ENCODE assay signal across 10 mouse cellular contexts in genomic region chr17:40793921-40794854, GRCm38 (mm10). TPM values are rescaled to one million over a fixed set of nuclear protein-coding genes. Genes with fewer than 3 reads are reported as not detected.
DNase-seq lines count a peak whose midpoint lies in the region; ATAC-seq and TF ChIP-seq lines count a peak whose summit lies in the region.
"Had no signal": no experiment of that assay in that cellular context is flagged by ENCODE, and none has a peak within 500 bp of the region (broad histone marks: within the 10 kb centered on the region; RNA-seq: fewer than 3 reads in every experiment).

No protein-coding gene starts in this region.

- H3K36me3 ChIP-seq in intestine, postnatal 0 days (ENCODE audit: control insufficient read depth, insufficient read depth): no peaks in the 10 kb centered on the region
- no peaks in the 10 kb centered on the region for H3K36me3 ChIP-seq in intestine, embryonic 16.5 days (ENCODE audit: control insufficient read depth, insufficient read depth, low read length)
- H3K36me3 ChIP-seq in liver, embryonic 15.5 days (replicated peaks): no peaks in the 10 kb centered on the region
- no peaks in the 10 kb centered on the region for H3K36me3 ChIP-seq in kidney, embryonic 14.5 days (ENCODE audit: control insufficient read depth, insufficient read depth, low read length)
- H3K36me3 ChIP-seq: neural tube, embryonic 13.5 days had no signal

- TF ChIP-seq CTCF in intestine, postnatal 0 days (IDR thresholded peaks at IDR 0.05; ENCODE audit: low read depth): peak; percentile 44

- H3K27me3 ChIP-seq in intestine, postnatal 0 days (replicated peaks; ENCODE audit: control insufficient read depth, insufficient read depth, low read length): no peaks in the 10 kb centered on the region
- H3K27me3 ChIP-seq in intestine, embryonic 16.5 days (replicated peaks; ENCODE audit: control insufficient read depth, insufficient read depth, low read length): no peaks in the 10 kb centered on the region
- no peaks in the 10 kb centered on the region for H3K27me3 ChIP-seq in liver, embryonic 15.5 days
- H3K27me3 ChIP-seq in kidney, embryonic 14.5 days (ENCODE audit: control insufficient read depth, insufficient read depth, low read length): no peaks in the 10 kb centered on the region
- H3K27me3 ChIP-seq: neural tube, embryonic 13.5 days had no signal

- H3K9ac ChIP-seq in intestine, postnatal 0 days (ENCODE audit: low read depth, low read length): no peak overlapping the region
- H3K9ac ChIP-seq in intestine, embryonic 16.5 days (ENCODE audit: low read depth, low read length): no peak overlapping the region
- no peak overlapping the region for H3K9ac ChIP-seq in liver, embryonic 15.5 days
- no peak overlapping the region for H3K9ac ChIP-seq in kidney, embryonic 14.5 days (ENCODE audit: low read depth, low read length)
- H3K9ac ChIP-seq: neural tube, embryonic 13.5 days had no signal

- no peaks in the 10 kb centered on the region for H3K9me3 ChIP-seq in intestine, postnatal 0 days (ENCODE audit: control insufficient read depth)
- H3K9me3 ChIP-seq in intestine, embryonic 16.5 days (ENCODE audit: control insufficient read depth, low read length): no peaks in the 10 kb centered on the region
- H3K9me3 ChIP-seq in liver, embryonic 15.5 days (replicated peaks): no peaks in the 10 kb centered on the region
- no peaks in the 10 kb centered on the region for H3K9me3 ChIP-seq in kidney, embryonic 14.5 days (ENCODE audit: control insufficient read depth, low read length)
- H3K9me3 ChIP-seq: neural tube, embryonic 13.5 days had no signal

- ATAC-seq in intestine, postnatal 0 days: no peak
- no peak for ATAC-seq in intestine, embryonic 16.5 days
- ATAC-seq in liver, embryonic 15.5 days (ENCODE audit: insufficient read depth): peak; percentile 92
- ATAC-seq in kidney, embryonic 14.5 days (ENCODE audit: low FRiP score, low TSS enrichment): no peak

- H3K4me3 ChIP-seq in intestine, postnatal 0 days (ENCODE audit: low read depth, low read length): no peak overlapping the region
- no peak overlapping the region for H3K4me3 ChIP-seq in intestine, embryonic 16.5 days (ENCODE audit: low read length)
- H3K4me3 ChIP-seq in liver, embryonic 15.5 days (replicated peaks): peak overlapping the region; percentile 26; the same call in 1 of the 2 replicates
- H3K4me3 ChIP-seq in kidney, embryonic 14.5 days (ENCODE audit: low read length): no peak overlapping the region
- H3K4me3 ChIP-seq: neural tube, embryonic 13.5 days had no signal

- H3K4me2 ChIP-seq in intestine, postnatal 0 days (replicated peaks; ENCODE audit: low read depth): no peak overlapping the region
- no peak overlapping the region for H3K4me2 ChIP-seq in intestine, embryonic 16.5 days (ENCODE audit: low read depth, low read length)
- H3K4me2 ChIP-seq in liver, embryonic 15.5 days: peak overlapping the region; percentile 51
- H3K4me2 ChIP-seq in kidney, embryonic 14.5 days (replicated peaks; ENCODE audit: low read depth, low read length): no peak overlapping the region
- H3K4me2 ChIP-seq: neural tube, embryonic 13.5 days had no signal

- WGBS in intestine, postnatal 0 days: 49% methylated on average over 20 of the region's 20 CpGs
- 51% methylated on average over 20 of the region's 20 CpGs for WGBS in intestine, embryonic 16.5 days
- 37% methylated on average over 20 of the region's 20 CpGs for WGBS in liver, embryonic 15.5 days (ENCODE audit: insufficient replicate concordance)
- WGBS in kidney, embryonic 14.5 days: 56% methylated on average over 20 of the region's 20 CpGs

- no peaks in the 10 kb centered on the region for H3K4me1 ChIP-seq in intestine, postnatal 0 days (replicated peaks; ENCODE audit: control insufficient read depth, insufficient read depth, low read length)
- H3K4me1 ChIP-seq in intestine, embryonic 16.5 days (ENCODE audit: control insufficient read depth, insufficient read depth, low read length): no peaks in the 10 kb centered on the region
- H3K4me1 ChIP-seq in liver, embryonic 15.5 days (replicated peaks): peaks cover 11% of the 10 kb centered on the region
- H3K4me1 ChIP-seq in kidney, embryonic 14.5 days (ENCODE audit: control insufficient read depth, insufficient read depth, low read length): no peaks in the 10 kb centered on the region
- H3K4me1 ChIP-seq: neural tube, embryonic 13.5 days had no signal

- no peak overlapping the region for H3K27ac ChIP-seq in intestine, postnatal 0 days (ENCODE audit: low read depth, low read length)
- no peak overlapping the region for H3K27ac ChIP-seq in intestine, embryonic 16.5 days (ENCODE audit: low read length)
- H3K27ac ChIP-seq in liver, embryonic 15.5 days (replicated peaks): peak overlapping the region; percentile 51; the same call in 1 of the 2 replicates
- H3K27ac ChIP-seq in kidney, embryonic 14.5 days (ENCODE audit: low read depth, low read length): no peak overlapping the region
- H3K27ac ChIP-seq: neural tube, embryonic 13.5 days had no signal

- DNase-seq in NIH3T3 (ENCODE audit: low read depth): peak; percentile 64
- peak; percentile 8 for DNase-seq in embryo, embryonic 11.5 days (ENCODE audit: low read depth, low spot score)
- peak; percentile 41 to 56 for DNase-seq in spleen, postnatal 36 days (ENCODE audit: low spot score in 2 of 2)
- no peak for DNase-seq in left cerebral cortex, adult 8-10 months (ENCODE audit: low spot score in 2 of 2)

RNA-seq across cellular contexts. Expression of gene Crisp2, which starts 12.6 kb away (rescaled TPM):
- polyA plus RNA-seq in intestine, postnatal 0 days (2015; fragmentation: Nextera tagmentation; extraction: Ambion mirVana): 0.40 and 0.42 TPM in 2 replicates
- polyA plus RNA-seq in intestine, embryonic 16.5 days (2015; fragmentation: Nextera tagmentation; extraction: Ambion mirVana): 0.10 TPM in 1 of 2 replicates, not detected in the other
- polyA plus RNA-seq in liver, embryonic 15.5 days (2015; fragmentation: Nextera tagmentation; extraction: Ambion mirVana): 0.12 and 0.26 TPM in 2 replicates
- not detected in 2 replicates for polyA plus RNA-seq in kidney, embryonic 14.5 days (2014; fragmentation: Nextera tagmentation; extraction: Ambion mirVana)
- total RNA-seq in left cerebral cortex, adult 8-10 months (2022): not detected
- total RNA-seq: heart, postnatal 36 days had no signal
- polyA plus RNA-seq: neural tube, embryonic 13.5 days had no signal

RNA-seq across cellular contexts. Expression of gene Rhag, which starts 16.7 kb away (rescaled TPM):
- polyA plus RNA-seq in intestine, postnatal 0 days (2015; fragmentation: Nextera tagmentation; extraction: Ambion mirVana): 0.09 TPM in 1 of 2 replicates, not detected in the other
- 1.9 and 4.3 TPM in 2 replicates for polyA plus RNA-seq in intestine, embryonic 16.5 days (2015; fragmentation: Nextera tagmentation; extraction: Ambion mirVana)
- 220 and 226 TPM in 2 replicates for polyA plus RNA-seq in liver, embryonic 15.5 days (2015; fragmentation: Nextera tagmentation; extraction: Ambion mirVana)
- polyA plus RNA-seq in kidney, embryonic 14.5 days (2014; fragmentation: Nextera tagmentation; extraction: Ambion mirVana): 0.23 and 0.40 TPM in 2 replicates
- not detected for total RNA-seq in left cerebral cortex, adult 8-10 months (2022)

Comparison
In these comparisons a context has a peak if more than half of its experiments do, and no peak if none do; other contexts are left out.
1. DNase-seq: peak in NIH3T3 (single experiment), embryo, embryonic 11.5 days (single experiment) and spleen, postnatal 36 days (2 of 2); none in left cerebral cortex, adult 8-10 months (0 of 2).
2. RNA of gene Rhag, which starts 16.7 kb away (polyA plus RNA-seq): 220 to 226 TPM in liver, embryonic 15.5 days; 1.9 to 4.3 TPM in intestine, embryonic 16.5 days, 0.23 to 0.40 TPM in kidney, embryonic 14.5 days and 0.09 TPM in intestine, postnatal 0 days; every median in the first group is over 10 times any median in the second.